Mouse (Mus musculus) liver, embryonic 15.5 days (tissue): Measurements from ENCODE around the gene Bloc1s2. TPM values are rescaled to one million over a fixed set of nuclear protein-coding genes. Genes with fewer than 3 reads are reported as not detected.
A peak's percentile ranks its signal among the peaks of the same experiment; 100 is the strongest.
"Not testable (repeated sequence)": the region's sequence is repeated elsewhere in the genome, so short reads cannot be mapped to it uniquely, and the experiment has no call there.

Experiments
- ATAC-seq: fragments of 200-750 bp; cut with Nextera tagmentation; 2 replicates; pipeline ENCODE4 v1.8.0; 2017; ENCODE audit warnings: moderate number of reproducible peaks, mild to moderate bottlenecking, moderate library complexity; ENCODE audit not compliant: insufficient read depth
- H3K27ac ChIP-seq: fragments of 300-500 bp; sonication (generic); replicated peaks from 2 replicates; pipeline ENCODE4 v1.5.1; 2015; ENCODE audit warnings: mild to moderate bottlenecking, inconsistent platforms
- H3K27me3 ChIP-seq: fragments of 300-500 bp; sonication (generic); 2 replicates; pipeline ENCODE4 v1.6.1; 2015; ENCODE audit warnings: mild to moderate bottlenecking, inconsistent platforms
- H3K36me3 ChIP-seq: fragments of 300-500 bp; sonication (generic); replicated peaks from 2 replicates; pipeline ENCODE4 v1.6.1; 2015; ENCODE audit warnings: moderate library complexity, mild to moderate bottlenecking, inconsistent platforms
- H3K4me1 ChIP-seq: fragments of 300-500 bp; sonication (generic); replicated peaks from 2 replicates; pipeline ENCODE4 v1.6.1; 2015; ENCODE audit warnings: inconsistent platforms
- H3K4me2 ChIP-seq: fragments of 300-500 bp; sonication (generic); 2 replicates; pipeline ENCODE4 v1.6.1; 2015; ENCODE audit warnings: moderate library complexity, mild to moderate bottlenecking, inconsistent platforms
- H3K4me3 ChIP-seq: fragments of 300-500 bp; sonication (generic); replicated peaks from 2 replicates; pipeline ENCODE4 v1.5.1; 2015; ENCODE audit warnings: mild to moderate bottlenecking, inconsistent platforms
- H3K9ac ChIP-seq: fragments of 300-500 bp; sonication (generic); 2 replicates; pipeline ENCODE4 v1.6.1; 2015; ENCODE audit warnings: moderate library complexity, mild to moderate bottlenecking, inconsistent platforms
- H3K9me3 ChIP-seq: fragments of 300-500 bp; sonication (generic); replicated peaks from 2 replicates; pipeline ENCODE4 v1.6.1; 2016; ENCODE audit warnings: inconsistent platforms
- WGBS: fragments of 180-500 bp; shearing (Covaris S2); methylation state at CpG from one replicate; pipeline ENCODE4 v1.1.7; 2015; ENCODE audit warnings: mixed read lengths; ENCODE audit not compliant: insufficient replicate concordance; 5-methylcytosine and 5-hydroxymethylcytosine counted together
- polyA plus RNA-seq: library from polyadenylated mRNA; unstranded; fragments of >200 nt; fragmentation: Nextera tagmentation; extraction: Ambion mirVana; gene quantifications from 2 replicates; pipeline ENCODE4 v1.2.1, GENCODE M21; 2015

The Bloc1s2 gene
- polyA plus RNA-seq, 1 experiment from 2014 or later = 35.1 TPM

- Histone ChIP-seq H3K4me2 (no peak overlapping the region), H3K9ac (no peak overlapping the region), H3K4me1 (peaks cover under 1% of the 10 kb centered on the region), H3K36me3 (peaks cover 91% of the 10 kb centered on the region), H3K4me3 (no peak overlapping the region), H3K27ac (no peak overlapping the region; the same call in 1 of the 2 replicates), H3K9me3 (no peaks in the 10 kb centered on the region), H3K27me3 (no peaks in the 10 kb centered on the region)
- 81% methylated on average over 10 of the region's 10 CpGs for whole genome bisulfite sequencing
- ATAC-seq = no peak
These were observed 18.3 kb downstream of the Bloc1s2 start for GRCm38 (mm10) chr19:44127729-44128497.

GRCm38 (mm10) chr19:44121137-44121536 is 25.1 kb downstream of the Bloc1s2 start:
- Histone ChIP-seq H3K36me3 (peaks cover 88% of the 10 kb centered on the region), H3K9me3 (no peaks in the 10 kb centered on the region), H3K27ac (no peak overlapping the region), H3K4me3 (no peak overlapping the region), H3K27me3 (no peaks in the 10 kb centered on the region), H3K4me2 (no peak overlapping the region), H3K4me1 (no peaks in the 10 kb centered on the region; the same call in 1 of the 2 replicates), H3K9ac (no peak overlapping the region)
- WGBS = 85% methylated on average over 7 of the region's 7 CpGs
- ATAC-seq = no peak

DNA sequence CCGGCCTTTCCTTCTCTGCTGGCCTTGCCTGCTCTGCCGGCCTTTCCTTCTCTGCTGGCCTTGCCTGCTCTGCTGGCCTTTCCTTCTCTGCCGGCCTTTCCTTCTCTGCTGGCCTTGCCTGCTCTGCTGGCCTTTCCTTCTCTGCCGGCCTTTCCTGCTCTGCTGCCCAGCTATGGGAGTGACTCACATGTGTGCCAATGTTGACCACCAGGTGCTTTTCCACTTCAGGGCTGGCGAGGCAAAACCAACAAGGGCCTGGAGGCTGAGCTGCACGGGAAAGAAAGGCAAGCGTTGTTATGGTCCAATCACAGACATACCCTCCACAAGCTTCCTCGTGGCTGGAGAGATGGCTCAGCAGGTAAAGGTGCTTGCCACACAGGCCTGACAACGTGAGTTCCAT is 25.6 kb downstream of the Bloc1s2 start:
- not testable (repeated sequence) for H3K4me1 ChIP-seq, H3K4me2 ChIP-seq, H3K27ac ChIP-seq, H3K9ac ChIP-seq, ATAC-seq, H3K27me3 ChIP-seq, H3K9me3 ChIP-seq, H3K4me3 ChIP-seq
- 83% methylated on average over 9 of the region's 9 CpGs for WGBS
- H3K36me3 ChIP-seq = peaks cover 89% of the 10 kb centered on the region

DNA sequence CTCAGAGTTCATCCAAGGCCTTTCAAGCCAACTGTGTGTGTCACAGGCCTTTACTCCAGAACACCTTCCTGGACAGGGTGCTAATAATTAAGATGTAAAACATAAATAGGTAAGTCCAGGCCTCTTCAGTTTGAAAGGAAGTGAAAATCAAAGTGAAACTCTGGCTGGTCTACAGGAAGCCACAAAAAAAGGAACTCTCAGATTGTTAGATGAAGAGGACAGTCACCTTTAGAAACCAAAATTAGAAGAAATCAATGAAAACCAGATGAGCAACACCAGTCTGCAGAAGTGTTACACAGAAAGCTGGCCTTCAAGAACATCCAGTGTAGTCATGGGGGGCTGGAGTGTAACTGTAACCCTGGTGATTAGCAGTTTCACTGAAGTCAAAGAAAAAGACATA is 28.5 kb downstream of the Bloc1s2 start:
- no peak overlapping the region for H3K27ac ChIP-seq
- H3K36me3 ChIP-seq = peaks cover 86% of the 10 kb centered on the region
- no peak overlapping the region for H3K4me3 ChIP-seq
- H3K27me3 ChIP-seq = no peaks in the 10 kb centered on the region
- ATAC-seq = no peak
- no peak overlapping the region for H3K4me2 ChIP-seq
- no peaks in the 10 kb centered on the region for H3K9me3 ChIP-seq
- H3K4me1 ChIP-seq = no peaks in the 10 kb centered on the region; the same call in 1 of the 2 replicates
- H3K9ac ChIP-seq = no peak overlapping the region

DNA sequence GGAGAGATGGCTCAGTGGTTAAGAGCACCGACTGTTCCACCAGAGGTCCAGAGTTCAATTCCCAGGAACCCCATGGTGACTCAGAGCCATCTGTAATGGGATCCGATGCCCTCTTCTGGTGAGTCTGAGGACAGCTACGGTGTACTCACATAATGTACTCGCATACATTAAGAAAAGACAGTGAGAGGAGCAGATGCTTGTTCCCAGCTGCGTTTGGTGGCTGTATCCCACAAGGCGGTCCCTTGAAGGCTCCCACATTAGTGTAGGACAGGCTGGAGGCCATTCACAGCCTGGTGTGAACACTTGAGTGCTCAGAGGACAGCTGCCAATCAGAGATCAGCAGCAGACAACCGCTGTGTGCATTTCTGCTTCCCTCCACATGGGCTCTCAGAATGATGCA is 34.5 kb downstream of the Bloc1s2 start:
- H3K27me3 ChIP-seq = no peaks in the 10 kb centered on the region
- H3K4me3 ChIP-seq = no peak overlapping the region
- 65% methylated on average over 7 of the region's 7 CpGs for WGBS

DNA sequence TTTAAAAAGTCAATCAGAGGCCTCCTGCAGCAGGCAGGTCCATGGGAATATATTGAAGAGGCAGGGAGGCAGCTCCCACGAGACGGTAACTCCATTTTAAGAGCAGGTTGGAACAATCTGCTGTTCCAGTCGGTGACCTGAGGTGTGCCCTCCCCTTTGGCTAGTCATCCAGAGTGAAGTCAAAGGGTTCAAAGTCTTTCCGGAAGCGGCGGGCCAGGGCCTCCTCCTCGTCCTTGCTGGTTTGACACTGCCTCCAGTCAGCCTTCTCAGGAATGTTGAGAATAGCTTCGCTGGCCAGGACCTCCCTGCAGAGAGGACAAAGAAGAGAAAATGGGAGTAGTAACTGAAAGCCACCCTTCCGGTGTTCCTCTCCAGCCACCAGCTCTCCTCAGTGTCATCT is 35.9 kb downstream of the Bloc1s2 start:
- 70% methylated on average over 9 of the region's 9 CpGs for WGBS
- Histone ChIP-seq H3K27me3 (no peaks in the 10 kb centered on the region), H3K4me1 (peaks cover 23% of the 10 kb centered on the region), H3K36me3 (peaks cover 64% of the 10 kb centered on the region), H3K4me2 (no peak overlapping the region), H3K9ac (no peak overlapping the region), H3K4me3 (no peak overlapping the region), H3K27ac (peak overlapping the region; percentile 61), H3K9me3 (no peaks in the 10 kb centered on the region)
- ATAC-seq = no peak

More for the DNA sequence above, 34.5 kb downstream of the Bloc1s2 start:
- Histone ChIP-seq H3K27ac (no peak overlapping the region), H3K9me3 (no peaks in the 10 kb centered on the region), H3K4me1 (peaks cover 11% of the 10 kb centered on the region), H3K9ac (no peak overlapping the region), H3K4me2 (no peak overlapping the region), H3K36me3 (peaks cover 75% of the 10 kb centered on the region)
- ATAC-seq = no peak

DNA sequence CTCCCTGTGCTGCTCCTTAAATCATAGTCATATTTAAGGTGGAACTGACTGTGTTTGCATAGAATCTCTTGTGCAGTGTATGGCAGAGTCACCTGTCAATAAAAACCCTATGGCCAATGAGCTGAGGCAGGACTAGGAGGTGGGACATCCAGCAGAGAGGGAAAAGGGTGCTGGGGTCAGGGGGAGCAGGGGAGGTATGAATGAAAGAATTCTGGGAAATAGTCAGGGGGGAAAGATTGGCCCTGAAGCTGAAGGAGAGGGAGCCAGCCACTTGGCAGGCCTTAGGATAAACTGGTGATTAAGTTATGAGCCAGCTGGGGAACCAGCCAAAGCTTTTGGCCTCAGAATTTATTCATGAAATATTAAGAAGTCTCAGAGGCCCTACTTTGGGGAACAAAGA is 37.2 kb downstream of the Bloc1s2 start:
- no peak for ATAC-seq
- Histone ChIP-seq H3K36me3 (peaks cover 51% of the 10 kb centered on the region), H3K4me1 (peaks cover 35% of the 10 kb centered on the region)

GRCm38 (mm10) chr19:44107661-44108521 is 38.4 kb downstream of the Bloc1s2 start:
- peaks cover 35% of the 10 kb centered on the region for H3K4me1 ChIP-seq
- peaks cover 40% of the 10 kb centered on the region for H3K36me3 ChIP-seq
- no peaks in the 10 kb centered on the region for H3K27me3 ChIP-seq
- peak overlapping the region; percentile 91 for H3K4me2 ChIP-seq
- H3K4me3 ChIP-seq = peak overlapping the region; percentile 93
- peak overlapping the region; percentile 53 for H3K27ac ChIP-seq
- no peaks in the 10 kb centered on the region for H3K9me3 ChIP-seq
- peak overlapping the region; percentile 96 for H3K9ac ChIP-seq
- peak; percentile 11; the same call in 1 of the 2 replicates for ATAC-seq
- WGBS = 30% methylated on average over 22 of the region's 22 CpGs

More for the DNA sequence above, 37.2 kb downstream of the Bloc1s2 start:
- no peaks in the 10 kb centered on the region for H3K9me3 ChIP-seq
- H3K27me3 ChIP-seq = no peaks in the 10 kb centered on the region
- no peak overlapping the region for H3K9ac ChIP-seq
- H3K4me2 ChIP-seq = no peak overlapping the region
- no peak overlapping the region for H3K4me3 ChIP-seq
- no peak overlapping the region for H3K27ac ChIP-seq

- H3K4me2 ChIP-seq = peak within 1 kb of the TSS; percentile 91
- WGBS = under 1% methylated on average over 67 of the region's 67 CpGs
- peaks cover 35% of the 10 kb centered on the region for H3K4me1 ChIP-seq
- no peaks in the 10 kb centered on the region for H3K9me3 ChIP-seq
- H3K36me3 ChIP-seq = peaks cover 32% of the 10 kb centered on the region
- H3K4me3 ChIP-seq = peak within 1 kb of the TSS; percentile 93
- H3K27ac ChIP-seq = peak within 1 kb of the TSS; percentile 81
- peak; percentile 97 for ATAC-seq
- H3K27me3 ChIP-seq = no peaks in the 10 kb centered on the region
- H3K9ac ChIP-seq = peak within 1 kb of the TSS; percentile 96
These were observed 39.2 kb downstream of the Bloc1s2 start, which contains the start of gene Chuk for GRCm38 (mm10) chr19:44106831-44107660. Gene Chuk, minus strand, starts transcription at chr19:44107480.

DNA sequence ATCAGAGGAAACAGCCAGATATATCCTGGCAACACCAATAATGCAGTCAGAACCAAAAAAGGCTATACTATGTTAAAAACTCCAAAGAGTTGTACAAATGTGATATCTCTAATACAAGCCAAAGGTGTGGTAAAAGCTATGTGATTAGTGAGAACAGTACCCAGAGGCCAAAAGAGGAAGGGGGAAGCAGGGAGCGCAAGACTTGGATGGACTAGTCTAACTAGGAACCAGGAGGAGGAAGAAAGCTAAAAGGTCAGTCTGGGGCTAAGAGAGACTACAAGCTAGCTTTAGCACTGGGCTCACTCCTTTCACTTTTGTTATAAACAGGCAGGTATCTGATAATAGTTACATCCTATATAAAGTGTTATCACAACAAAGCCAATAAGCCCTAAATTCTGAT is 41.9 kb downstream of the Bloc1s2 start:
- H3K27me3 ChIP-seq = no peaks in the 10 kb centered on the region
- no peaks in the 10 kb centered on the region for H3K9me3 ChIP-seq
- peaks cover 19% of the 10 kb centered on the region for H3K36me3 ChIP-seq
- peaks cover 35% of the 10 kb centered on the region for H3K4me1 ChIP-seq
- no peak overlapping the region for H3K4me3 ChIP-seq
- no peak overlapping the region for H3K4me2 ChIP-seq
- no peak overlapping the region for H3K9ac ChIP-seq
- H3K27ac ChIP-seq = no peak overlapping the region
- 70% methylated on average over 1 of the region's 1 CpGs for WGBS
- ATAC-seq = no peak
